Mouse (Mus musculus): ENCODE measurements around the gene Agpat1.

DNA sequence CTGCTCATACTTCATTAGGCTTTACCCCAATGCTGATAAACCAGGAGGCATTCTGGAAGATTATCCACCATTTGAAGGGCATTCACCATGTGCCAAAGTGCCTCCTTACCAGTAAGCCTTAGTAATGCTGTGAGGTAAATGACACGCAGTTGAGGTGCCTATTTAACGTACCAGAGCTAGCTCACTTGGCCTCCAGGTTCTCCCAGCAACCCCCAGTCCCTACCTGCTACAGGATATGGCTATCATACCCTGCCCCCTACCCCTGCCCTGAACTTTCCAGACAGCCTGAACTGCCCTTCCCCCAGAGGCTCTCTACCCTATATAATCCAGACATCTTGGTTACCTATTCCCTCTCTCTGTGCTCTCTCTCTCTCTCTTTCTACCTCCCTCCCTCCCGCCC, 15.3 kb upstream of the Agpat1 start:
- TF ChIP-seq CTCF (IDR thresholded peaks at IDR 0.05; ENCODE audit: borderline replicate concordance, control insufficient read depth, extremely low read depth, insufficient read depth, low read length, poor library complexity) (no peak), POLR2A (IDR thresholded peaks at IDR 0.05; ENCODE audit: control insufficient read depth, extremely low read depth, insufficient read depth, low read length, poor library complexity) (no peak)
